Mouse (Mus musculus) forebrain, embryonic 14.5 days (tissue): ENCODE measurements around the gene Aipl1. TPM values are rescaled to one million over a fixed set of nuclear protein-coding genes. Genes with fewer than 3 reads are reported as not detected.

Experiments used
- ATAC-seq: fragments of 200-750 bp; cut with Nextera tagmentation; 2 replicates; pipeline ENCODE4 v1.8.0; 2017; ENCODE audit warnings: mild to moderate bottlenecking, moderate library complexity
- DNase-seq: peaks from one replicate; pipeline ENCODE4 v3.0.0-alpha.2; 2015; ENCODE audit warnings: low spot score
- H3K27ac ChIP-seq: fragments of 300-500 bp; sonication (generic); 2 replicates; pipeline ENCODE4 v1.5.1; 2014; ENCODE audit warnings: low read depth, mild to moderate bottlenecking, control low read depth, low read length, moderate library complexity
- H3K27me3 ChIP-seq: fragments of 300-500 bp; sonication (generic); replicated peaks from 2 replicates; pipeline ENCODE4 v1.6.1; 2014; ENCODE audit warnings: low read length, control low read depth, mixed read lengths; ENCODE audit not compliant: control insufficient read depth, insufficient read depth
- H3K36me3 ChIP-seq: fragments of 300-500 bp; sonication (generic); 2 replicates; pipeline ENCODE4 v1.6.1; 2014; ENCODE audit warnings: low read length, control low read depth; ENCODE audit not compliant: control insufficient read depth, insufficient read depth
- H3K4me1 ChIP-seq: fragments of 300-500 bp; sonication (generic); 2 replicates; pipeline ENCODE4 v1.6.1; 2014; ENCODE audit warnings: antibody characterized with exemption, low read length, control low read depth; ENCODE audit not compliant: control insufficient read depth, insufficient read depth
- H3K4me2 ChIP-seq: fragments of 300-500 bp; sonication (generic); 2 replicates; pipeline ENCODE4 v1.6.1; 2014; ENCODE audit warnings: mild to moderate bottlenecking, control low read depth, low read length
- H3K4me3 ChIP-seq: fragments of 300-500 bp; sonication (generic); 2 replicates; pipeline ENCODE4 v1.5.1; 2014; ENCODE audit warnings: low read depth, low read length, control low read depth
- H3K9ac ChIP-seq: fragments of 300-500 bp; sonication (generic); 2 replicates; pipeline ENCODE4 v1.6.1; 2014; ENCODE audit warnings: mild to moderate bottlenecking, low read length, control low read depth, moderate library complexity
- H3K9me3 ChIP-seq: fragments of 300-500 bp; sonication (generic); replicated peaks from 2 replicates; pipeline ENCODE4 v1.6.1; 2016; ENCODE audit warnings: low read length, control low read depth, mixed read lengths; ENCODE audit not compliant: control insufficient read depth
- WGBS: fragments of 180-500 bp; shearing (Covaris S2); extraction: QIAGEN DNeasy Blood & Tissue Kit; methylation state at CpG from one replicate; pipeline ENCODE4 v1.1.7; 2014; 5-methylcytosine and 5-hydroxymethylcytosine counted together
- polyA plus RNA-seq: library from polyadenylated mRNA; unstranded; fragments of >200 nt; fragmentation: Nextera tagmentation; extraction: Ambion mirVana; gene quantifications from 2 replicates; pipeline ENCODE4 v1.2.1, GENCODE M21; 2014

Aipl1 gene
- polyA plus RNA-seq, 1 experiment from 2014 or later = 0.09 TPM

- peaks cover 16% of the 10 kb centered on the region for H3K4me1 ChIP-seq
These were observed 17.9 kb upstream of the Aipl1 start for GRCm38 (mm10) chr11:72055176-72055575.

GRCm38 (mm10) chr11:72052636-72053035 lies 15.3 kb upstream of the Aipl1 start:
- H3K36me3 ChIP-seq = no peaks in the 10 kb centered on the region
- WGBS = 22% methylated on average over 5 of the region's 5 CpGs
- no peak overlapping the region for H3K4me2 ChIP-seq
- H3K9ac ChIP-seq = no peak overlapping the region
- no peak overlapping the region for H3K4me3 ChIP-seq
- DNase-seq (peak; percentile 89), ATAC-seq (peak; percentile 50)
- H3K9me3 ChIP-seq = no peaks in the 10 kb centered on the region
- no peaks in the 10 kb centered on the region for H3K27me3 ChIP-seq
- no peak overlapping the region for H3K27ac ChIP-seq
- peaks cover 16% of the 10 kb centered on the region for H3K4me1 ChIP-seq

More at GRCm38 (mm10) chr11:72055176-72055575, 17.9 kb upstream of the Aipl1 start:
- Histone ChIP-seq H3K9me3 (no peaks in the 10 kb centered on the region), H3K9ac (no peak overlapping the region), H3K36me3 (no peaks in the 10 kb centered on the region), H3K27me3 (no peaks in the 10 kb centered on the region), H3K4me2 (no peak overlapping the region), H3K27ac (no peak overlapping the region), H3K4me3 (no peak overlapping the region)
- ATAC-seq = no peak
- DNase-seq = peak; percentile 41
- WGBS = 21% methylated on average over 2 of the region's 2 CpGs

DNA sequence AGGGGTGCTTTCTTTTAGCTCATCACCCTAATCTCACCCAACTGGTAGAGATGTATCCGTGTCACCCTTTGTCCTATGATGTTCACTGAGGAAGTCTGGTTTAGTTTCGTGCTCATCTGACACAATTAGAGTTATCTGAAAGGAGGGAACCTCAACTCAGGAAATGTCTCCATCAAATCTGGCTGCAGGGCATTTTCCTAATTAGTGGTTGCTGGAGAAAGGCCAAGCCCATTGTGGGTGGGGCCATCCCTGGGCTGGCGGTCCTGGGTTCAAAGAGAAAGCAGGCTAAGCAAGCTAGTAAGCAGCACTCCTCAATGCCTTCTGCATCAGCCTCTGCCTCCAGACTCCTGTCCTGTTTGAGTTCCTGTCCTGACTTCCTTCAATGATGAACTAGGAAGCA lies 14.9 kb upstream of the Aipl1 start:
- Histone ChIP-seq H3K36me3 (no peaks in the 10 kb centered on the region), H3K27ac (no peak overlapping the region), H3K4me3 (no peak overlapping the region), H3K9ac (no peak overlapping the region), H3K9me3 (no peaks in the 10 kb centered on the region), H3K4me1 (peaks cover 16% of the 10 kb centered on the region), H3K27me3 (no peaks in the 10 kb centered on the region), H3K4me2 (no peak overlapping the region)
- ATAC-seq = no peak
- no peak for DNase-seq
- WGBS = 17% methylated on average over 3 of the region's 3 CpGs

- H3K27ac ChIP-seq = no peak overlapping the region; the same call in 1 of the 2 replicates
- H3K27me3 ChIP-seq = no peaks in the 10 kb centered on the region
- peak; percentile 73 for ATAC-seq
These were observed 13.9 kb upstream of the Aipl1 start for GRCm38 (mm10) chr11:72050895-72051858.

GRCm38 (mm10) chr11:72050168-72050894 lies 13.0 kb upstream of the Aipl1 start:
- H3K27ac ChIP-seq = no peak overlapping the region

More at GRCm38 (mm10) chr11:72050895-72051858, 13.9 kb upstream of the Aipl1 start:
- Histone ChIP-seq H3K4me2 (peak overlapping the region; percentile 77), H3K4me1 (peaks cover 16% of the 10 kb centered on the region), H3K4me3 (peak overlapping the region; percentile 50), H3K9me3 (no peaks in the 10 kb centered on the region), H3K9ac (peak overlapping the region; percentile 73), H3K36me3 (peaks cover 7% of the 10 kb centered on the region; the same call in 1 of the 2 replicates)
- peak; percentile 75 for DNase-seq
- under 1% methylated on average over 45 of the region's 45 CpGs for WGBS

GRCm38 (mm10) chr11:72049171-72049759 lies 12.0 kb upstream of the Aipl1 start:
- WGBS = 64% methylated on average over 8 of the region's 8 CpGs
- Histone ChIP-seq H3K4me3 (no peak overlapping the region), H3K27ac (no peak overlapping the region)

More at GRCm38 (mm10) chr11:72050168-72050894, 13.0 kb upstream of the Aipl1 start:
- peaks cover 11% of the 10 kb centered on the region for H3K36me3 ChIP-seq
- peak overlapping the region; percentile 50 for H3K4me3 ChIP-seq
- no peaks in the 10 kb centered on the region for H3K9me3 ChIP-seq
- peak overlapping the region; percentile 77 for H3K4me2 ChIP-seq
- DNase-seq = no peak
- no peaks in the 10 kb centered on the region for H3K27me3 ChIP-seq
- peak; percentile 6; the same call in 1 of the 2 replicates for ATAC-seq
- peaks cover 16% of the 10 kb centered on the region for H3K4me1 ChIP-seq
- 23% methylated on average over 14 of the region's 14 CpGs for WGBS
- H3K9ac ChIP-seq = peak overlapping the region; percentile 73

GRCm38 (mm10) chr11:72048730-72049129 lies 11.4 kb upstream of the Aipl1 start:
- WGBS = 45% methylated on average over 6 of the region's 6 CpGs
- H3K27me3 ChIP-seq = no peaks in the 10 kb centered on the region

More at GRCm38 (mm10) chr11:72049171-72049759, 12.0 kb upstream of the Aipl1 start:
- Histone ChIP-seq H3K4me1 (peaks cover 16% of the 10 kb centered on the region), H3K4me2 (no peak overlapping the region), H3K36me3 (peaks cover 15% of the 10 kb centered on the region), H3K9me3 (no peaks in the 10 kb centered on the region), H3K27me3 (no peaks in the 10 kb centered on the region), H3K9ac (0 out of 2 replicates have a peak overlapping the region, but pooled peaks have one; percentile 8)
- ATAC-seq (no peak), DNase-seq (no peak)

DNA sequence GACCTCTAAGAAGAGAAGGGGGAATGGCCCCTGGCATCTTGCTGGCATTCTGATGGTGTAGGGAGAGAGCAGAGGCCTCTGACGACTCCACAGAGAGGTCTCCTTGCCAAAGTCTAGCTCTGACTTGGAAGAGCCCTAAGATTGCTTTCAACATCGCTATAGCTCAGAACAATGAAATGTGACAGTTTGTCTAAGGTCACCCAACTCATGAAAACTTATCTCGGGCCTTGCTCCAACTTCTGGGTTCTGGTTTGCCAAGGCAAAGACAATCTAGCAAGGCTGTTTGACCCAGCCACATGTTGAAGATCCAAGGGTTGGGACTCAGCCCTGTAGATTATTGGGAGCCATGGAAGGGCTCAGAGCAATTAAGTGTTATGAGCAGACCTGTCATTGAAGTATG lies 6.9 kb upstream of the Aipl1 start:
- H3K4me2 ChIP-seq = peak overlapping the region; percentile 90
- no peaks in the 10 kb centered on the region for H3K9me3 ChIP-seq
- WGBS = 90% methylated on average over 3 of the region's 3 CpGs
- no peaks in the 10 kb centered on the region for H3K27me3 ChIP-seq
- H3K4me1 ChIP-seq = peaks cover 23% of the 10 kb centered on the region
- H3K36me3 ChIP-seq = peaks cover 15% of the 10 kb centered on the region
- ATAC-seq (no peak), DNase-seq (no peak)
- peak overlapping the region; percentile 13; the same call in 1 of the 2 replicates for H3K9ac ChIP-seq
- H3K27ac ChIP-seq = no peak overlapping the region
- no peak overlapping the region for H3K4me3 ChIP-seq

More at GRCm38 (mm10) chr11:72048730-72049129, 11.4 kb upstream of the Aipl1 start:
- no peak overlapping the region for H3K4me2 ChIP-seq
- ATAC-seq = no peak
- no peak overlapping the region for H3K9ac ChIP-seq
- no peaks in the 10 kb centered on the region for H3K9me3 ChIP-seq
- peaks cover 21% of the 10 kb centered on the region for H3K4me1 ChIP-seq
- DNase-seq = no peak
- no peak overlapping the region for H3K27ac ChIP-seq
- H3K36me3 ChIP-seq = peaks cover 15% of the 10 kb centered on the region
- no peak overlapping the region for H3K4me3 ChIP-seq
